Mouse (Mus musculus): ENCODE measurements at regions not wholly inside any gene's neighbourhood (a gene's known extent, or its start where the extent isn't known, plus 50 kb on each side); places are given as distances from the start of the nearest gene placed in this dataset.

DNA sequence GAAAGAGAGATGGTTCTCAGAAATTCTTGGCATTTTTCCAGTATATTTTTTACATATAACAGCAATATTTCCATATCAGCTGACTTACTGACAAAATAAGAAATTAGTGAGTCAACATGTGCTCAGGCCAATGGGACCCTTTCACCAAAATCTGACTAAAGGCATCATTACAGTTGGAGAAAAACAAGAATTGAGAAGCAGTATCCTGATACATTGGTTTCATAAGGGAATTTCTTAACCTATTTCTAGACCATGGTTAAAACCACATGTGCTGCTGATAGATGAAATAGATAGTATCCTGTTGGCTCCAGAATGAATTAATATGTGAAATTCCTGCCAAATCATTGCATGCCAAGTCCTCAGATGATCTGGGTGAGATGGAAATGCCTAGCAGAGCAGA is 114.1 kb upstream of the 9330182O14Rik start:
- no peak overlapping the region for H3K4me2 ChIP-seq (ENCODE audit: low read depth, low read length)
- no peak overlapping the region for H3K4me3 ChIP-seq (ENCODE audit: low read length)
- H3K9me3 ChIP-seq (ENCODE audit: control insufficient read depth, low read length) = no peaks in the 10 kb centered on the region
- no peaks in the 10 kb centered on the region for H3K27me3 ChIP-seq (replicated peaks; ENCODE audit: control insufficient read depth, insufficient read depth, low read length)
- no peak for ATAC-seq
- H3K9ac ChIP-seq (ENCODE audit: low read depth, low read length) = no peak overlapping the region
- H3K4me1 ChIP-seq (ENCODE audit: control insufficient read depth, insufficient read depth, low read length) = no peaks in the 10 kb centered on the region
- no peaks in the 10 kb centered on the region for H3K36me3 ChIP-seq (ENCODE audit: control insufficient read depth, insufficient read depth, low read length)
- H3K27ac ChIP-seq (ENCODE audit: low read length) = no peak overlapping the region

DNA sequence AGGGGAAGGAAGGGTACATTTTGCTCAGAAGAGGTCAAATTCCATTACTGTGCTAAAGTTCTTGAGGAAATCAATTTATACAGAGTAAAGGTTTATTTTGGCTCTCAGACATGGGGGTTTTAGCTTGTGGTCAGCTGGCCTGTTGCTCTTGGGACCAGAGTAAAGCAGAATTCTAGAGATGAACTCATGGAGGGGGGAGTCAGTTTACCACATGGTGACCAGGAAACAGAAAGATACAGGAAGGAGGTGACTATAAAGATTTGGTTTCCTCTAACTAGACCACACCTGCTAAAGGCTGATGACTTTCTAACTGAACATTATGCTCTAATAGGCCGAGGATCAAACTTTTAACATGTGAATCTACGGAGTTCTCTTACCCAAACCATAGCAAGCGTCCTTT is 113.5 kb upstream of the 9330182O14Rik start:
- no peak for ATAC-seq
- H3K4me3 ChIP-seq (ENCODE audit: low read length) = no peak overlapping the region
- no peak overlapping the region for H3K4me2 ChIP-seq (ENCODE audit: low read depth, low read length)
- H3K27ac ChIP-seq (ENCODE audit: low read length) = no peak overlapping the region
- 92% methylated on average over 3 of the region's 3 CpGs for WGBS
- H3K9me3 ChIP-seq (ENCODE audit: control insufficient read depth, low read length) = no peaks in the 10 kb centered on the region
- H3K9ac ChIP-seq (ENCODE audit: low read depth, low read length) = no peak overlapping the region
- no peaks in the 10 kb centered on the region for H3K27me3 ChIP-seq (replicated peaks; ENCODE audit: control insufficient read depth, insufficient read depth, low read length)
- no peaks in the 10 kb centered on the region for H3K4me1 ChIP-seq (ENCODE audit: control insufficient read depth, insufficient read depth, low read length)
- no peaks in the 10 kb centered on the region for H3K36me3 ChIP-seq (ENCODE audit: control insufficient read depth, insufficient read depth, low read length)

GRCm38 (mm10) chr15:40023195-40023594 is 111.0 kb upstream of the 9330182O14Rik start:
- no peaks in the 10 kb centered on the region for H3K9me3 ChIP-seq (ENCODE audit: control insufficient read depth, low read length)
- H3K36me3 ChIP-seq (ENCODE audit: control insufficient read depth, insufficient read depth, low read length) = no peaks in the 10 kb centered on the region
- H3K4me3 ChIP-seq (ENCODE audit: low read length) = no peak overlapping the region
- no peaks in the 10 kb centered on the region for H3K27me3 ChIP-seq (replicated peaks; ENCODE audit: control insufficient read depth, insufficient read depth, low read length)
- 97% methylated on average over 3 of the region's 3 CpGs for WGBS
- H3K9ac ChIP-seq (ENCODE audit: low read depth, low read length) = no peak overlapping the region
- ATAC-seq = no peak
- H3K4me1 ChIP-seq (ENCODE audit: control insufficient read depth, insufficient read depth, low read length) = no peaks in the 10 kb centered on the region
- no peak overlapping the region for H3K4me2 ChIP-seq (ENCODE audit: low read depth, low read length)
- no peak overlapping the region for H3K27ac ChIP-seq (ENCODE audit: low read length)

DNA sequence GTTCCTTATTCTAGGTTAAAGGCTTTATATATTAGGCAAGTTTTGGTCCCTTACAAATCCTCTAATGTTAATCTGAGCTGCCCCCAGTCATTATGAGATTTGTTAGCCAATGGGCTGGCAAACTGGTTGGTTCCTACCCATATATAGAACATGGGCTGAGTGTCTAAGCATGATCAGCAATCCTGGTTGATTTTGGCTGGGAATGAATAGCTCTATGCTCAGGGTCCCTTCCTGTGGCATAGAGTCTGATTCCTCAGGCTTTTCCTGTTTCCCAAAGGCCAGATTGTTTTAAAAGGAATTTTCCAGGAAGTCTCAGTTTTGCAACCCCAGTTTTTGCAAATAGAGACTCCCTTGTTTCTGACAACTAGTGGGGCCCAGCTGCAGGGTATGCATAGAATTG is 102.1 kb upstream of the 9330182O14Rik start:
- H3K27ac ChIP-seq (ENCODE audit: low read length) = no peak overlapping the region
- H3K9ac ChIP-seq (ENCODE audit: low read depth, low read length) = no peak overlapping the region
- no peaks in the 10 kb centered on the region for H3K27me3 ChIP-seq (replicated peaks; ENCODE audit: control insufficient read depth, insufficient read depth, low read length)
- ATAC-seq = no peak
- H3K4me1 ChIP-seq (ENCODE audit: control insufficient read depth, insufficient read depth, low read length) = no peaks in the 10 kb centered on the region
- no peaks in the 10 kb centered on the region for H3K9me3 ChIP-seq (ENCODE audit: control insufficient read depth, low read length)
- H3K4me2 ChIP-seq (ENCODE audit: low read depth, low read length) = no peak overlapping the region
- no peaks in the 10 kb centered on the region for H3K36me3 ChIP-seq (ENCODE audit: control insufficient read depth, insufficient read depth, low read length)
- H3K4me3 ChIP-seq (ENCODE audit: low read length) = no peak overlapping the region

GRCm38 (mm10) chr15:40036181-40036580 is 98.0 kb upstream of the 9330182O14Rik start:
- no peaks in the 10 kb centered on the region for H3K4me1 ChIP-seq (ENCODE audit: control insufficient read depth, insufficient read depth, low read length)
- no peak for ATAC-seq

GRCm38 (mm10) chr15:40037266-40037665 is 96.9 kb upstream of the 9330182O14Rik start:
- WGBS = 54% methylated on average over 7 of the region's 7 CpGs
- ATAC-seq = no peak
- H3K27me3 ChIP-seq (replicated peaks; ENCODE audit: control insufficient read depth, insufficient read depth, low read length) = no peaks in the 10 kb centered on the region
- no peaks in the 10 kb centered on the region for H3K4me1 ChIP-seq (ENCODE audit: control insufficient read depth, insufficient read depth, low read length)
- H3K27ac ChIP-seq (ENCODE audit: low read length) = no peak overlapping the region
- no peak overlapping the region for H3K4me3 ChIP-seq (ENCODE audit: low read length)
- no peak overlapping the region for H3K4me2 ChIP-seq (ENCODE audit: low read depth, low read length)
- no peaks in the 10 kb centered on the region for H3K36me3 ChIP-seq (ENCODE audit: control insufficient read depth, insufficient read depth, low read length)
- no peak overlapping the region for H3K9ac ChIP-seq (ENCODE audit: low read depth, low read length)
- H3K9me3 ChIP-seq (ENCODE audit: control insufficient read depth, low read length) = no peaks in the 10 kb centered on the region

More at GRCm38 (mm10) chr15:40036181-40036580, 98.0 kb upstream of the 9330182O14Rik start:
- no peak overlapping the region for H3K4me3 ChIP-seq (ENCODE audit: low read length)
- no peak overlapping the region for H3K27ac ChIP-seq (ENCODE audit: low read length)
- H3K36me3 ChIP-seq (ENCODE audit: control insufficient read depth, insufficient read depth, low read length) = no peaks in the 10 kb centered on the region
- 91% methylated on average over 1 of the region's 1 CpGs for WGBS
- no peaks in the 10 kb centered on the region for H3K27me3 ChIP-seq (replicated peaks; ENCODE audit: control insufficient read depth, insufficient read depth, low read length)
- H3K9ac ChIP-seq (ENCODE audit: low read depth, low read length) = no peak overlapping the region
- H3K9me3 ChIP-seq (ENCODE audit: control insufficient read depth, low read length) = no peaks in the 10 kb centered on the region
- H3K4me2 ChIP-seq (ENCODE audit: low read depth, low read length) = no peak overlapping the region

GRCm38 (mm10) chr15:40046219-40046618 is 87.9 kb upstream of the 9330182O14Rik start:
- H3K9ac ChIP-seq (ENCODE audit: low read depth, low read length) = no peak overlapping the region
- H3K4me2 ChIP-seq (ENCODE audit: low read depth, low read length) = no peak overlapping the region
- H3K4me1 ChIP-seq (ENCODE audit: control insufficient read depth, insufficient read depth, low read length) = no peaks in the 10 kb centered on the region
- 51% methylated on average over 5 of the region's 5 CpGs for WGBS
- H3K9me3 ChIP-seq (ENCODE audit: control insufficient read depth, low read length) = no peaks in the 10 kb centered on the region
- no peaks in the 10 kb centered on the region for H3K36me3 ChIP-seq (ENCODE audit: control insufficient read depth, insufficient read depth, low read length)
- H3K4me3 ChIP-seq (ENCODE audit: low read length) = no peak overlapping the region
- no peak for ATAC-seq
- H3K27ac ChIP-seq (ENCODE audit: low read length) = no peak overlapping the region
- no peaks in the 10 kb centered on the region for H3K27me3 ChIP-seq (replicated peaks; ENCODE audit: control insufficient read depth, insufficient read depth, low read length)

- no peaks in the 10 kb centered on the region for H3K27me3 ChIP-seq (replicated peaks; ENCODE audit: control insufficient read depth, insufficient read depth, low read length)
- no peaks in the 10 kb centered on the region for H3K4me1 ChIP-seq (ENCODE audit: control insufficient read depth, insufficient read depth, low read length)
- H3K27ac ChIP-seq (ENCODE audit: low read length) = no peak overlapping the region
- no peak for ATAC-seq
- no peak overlapping the region for H3K4me2 ChIP-seq (ENCODE audit: low read depth, low read length)
- H3K36me3 ChIP-seq (ENCODE audit: control insufficient read depth, insufficient read depth, low read length) = no peaks in the 10 kb centered on the region
- no peak overlapping the region for H3K4me3 ChIP-seq (ENCODE audit: low read length)
- H3K9ac ChIP-seq (ENCODE audit: low read depth, low read length) = no peak overlapping the region
- no peaks in the 10 kb centered on the region for H3K9me3 ChIP-seq (ENCODE audit: control insufficient read depth, low read length)
- 49% methylated on average over 1 of the region's 1 CpGs for WGBS
Observed at GRCm38 (mm10) chr15:40047100-40047499, 87.1 kb upstream of the 9330182O14Rik start.

DNA sequence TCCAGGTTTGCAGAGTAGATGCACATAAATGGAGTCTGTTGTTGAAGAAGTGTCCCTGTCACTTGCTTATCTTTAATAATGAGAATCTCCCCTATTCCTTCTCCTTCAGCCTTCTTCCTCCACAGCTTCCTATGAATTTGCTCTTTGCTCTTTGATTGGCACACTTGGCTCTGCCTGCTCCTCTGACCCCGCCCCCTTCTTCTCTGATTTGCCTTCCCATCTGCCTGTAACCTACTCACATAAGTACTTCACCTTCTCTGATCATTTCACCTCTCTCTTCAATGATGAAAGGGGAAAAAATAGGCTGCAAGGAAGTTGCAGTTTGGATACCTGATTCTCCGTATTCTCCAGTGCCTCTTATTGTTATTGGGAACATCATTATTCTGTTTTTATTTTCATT is 66.1 kb upstream of the 9330182O14Rik start:
- Histone ChIP-seq H3K27me3 (replicated peaks; ENCODE audit: control insufficient read depth, insufficient read depth, low read length) (no peaks in the 10 kb centered on the region), H3K4me1 (ENCODE audit: control insufficient read depth, insufficient read depth, low read length) (no peaks in the 10 kb centered on the region), H3K9me3 (ENCODE audit: control insufficient read depth, low read length) (no peaks in the 10 kb centered on the region), H3K4me2 (ENCODE audit: low read depth, low read length) (no peak overlapping the region), H3K36me3 (ENCODE audit: control insufficient read depth, insufficient read depth, low read length) (no peaks in the 10 kb centered on the region), H3K27ac (ENCODE audit: low read length) (no peak overlapping the region), H3K9ac (ENCODE audit: low read depth, low read length) (no peak overlapping the region), H3K4me3 (ENCODE audit: low read length) (no peak overlapping the region)
- WGBS = 81% methylated on average over 2 of the region's 2 CpGs
- ATAC-seq = no peak

DNA sequence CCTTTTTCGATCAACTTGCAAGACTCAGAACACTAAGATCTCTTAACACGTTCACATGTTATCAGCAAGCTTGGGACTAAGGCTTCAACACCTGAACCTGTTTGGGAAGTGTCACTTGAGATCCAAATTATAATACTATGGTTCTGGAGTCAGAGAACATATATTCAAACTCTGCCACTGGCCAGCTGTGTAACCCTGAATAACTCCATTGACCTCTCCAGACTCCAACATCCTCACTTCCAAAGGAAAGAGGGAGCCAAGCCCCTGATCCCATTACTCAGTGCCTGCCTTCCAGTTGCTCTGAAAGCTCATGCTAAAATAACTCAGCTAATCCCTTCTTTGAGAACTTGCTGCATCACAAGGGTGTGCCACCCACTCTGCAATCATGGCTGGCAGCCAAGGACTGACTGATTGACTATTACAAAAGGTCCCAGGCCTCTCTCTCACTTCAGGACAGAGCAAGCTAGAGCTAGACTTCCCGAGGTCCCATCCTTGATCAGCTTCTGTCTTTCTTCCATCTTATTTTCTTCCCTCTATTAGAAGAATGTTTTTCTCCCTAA is 58.8 kb upstream of the 9330182O14Rik start:
- 77% methylated on average over 3 of the region's 3 CpGs for WGBS
- ATAC-seq = no peak
- no peaks in the 10 kb centered on the region for H3K27me3 ChIP-seq (replicated peaks; ENCODE audit: control insufficient read depth, insufficient read depth, low read length)
- no peak overlapping the region for H3K4me3 ChIP-seq (ENCODE audit: low read length)
- no peak overlapping the region for H3K9ac ChIP-seq (ENCODE audit: low read depth, low read length)
- no peaks in the 10 kb centered on the region for H3K36me3 ChIP-seq (ENCODE audit: control insufficient read depth, insufficient read depth, low read length)
- H3K27ac ChIP-seq (ENCODE audit: low read length) = no peak overlapping the region
- H3K4me2 ChIP-seq (ENCODE audit: low read depth, low read length) = no peak overlapping the region
- no peaks in the 10 kb centered on the region for H3K4me1 ChIP-seq (ENCODE audit: control insufficient read depth, insufficient read depth, low read length)
- H3K9me3 ChIP-seq (ENCODE audit: control insufficient read depth, low read length) = no peaks in the 10 kb centered on the region

Data from intestine, embryonic 16.5 days (tissue).